Mouse (Mus musculus) intestine, postnatal 0 days (tissue): Measurements from ENCODE around the gene Sec24d. TPM values are rescaled to one million over a fixed set of nuclear protein-coding genes. Genes with fewer than 3 reads are reported as not detected.

Source experiments
- ATAC-seq: fragments of 200-750 bp; cut with Nextera tagmentation; 2 replicates; pipeline ENCODE4 v1.8.0; 2017; ENCODE audit warnings: mild to moderate bottlenecking, moderate TSS enrichment, moderate library complexity
- H3K27ac ChIP-seq: fragments of 300-500 bp; sonication (generic); 2 replicates; pipeline ENCODE4 v1.5.1; 2014; ENCODE audit warnings: mild to moderate bottlenecking, low read depth, low read length, moderate library complexity
- H3K27me3 ChIP-seq: fragments of 300-500 bp; sonication (generic); replicated peaks from 2 replicates; pipeline ENCODE4 v1.6.1; 2014; ENCODE audit warnings: low read length, mixed read lengths; ENCODE audit not compliant: control insufficient read depth, insufficient read depth
- H3K36me3 ChIP-seq: fragments of 300-500 bp; sonication (generic); 2 replicates; pipeline ENCODE4 v1.6.1; 2014; ENCODE audit warnings: mild to moderate bottlenecking, moderate library complexity; ENCODE audit not compliant: control insufficient read depth, insufficient read depth
- H3K4me1 ChIP-seq: fragments of 300-500 bp; sonication (generic); replicated peaks from 2 replicates; pipeline ENCODE4 v1.6.1; 2014; ENCODE audit warnings: antibody characterized with exemption, low read length, mixed read lengths; ENCODE audit not compliant: control insufficient read depth, insufficient read depth
- H3K4me2 ChIP-seq: fragments of 300-500 bp; sonication (generic); replicated peaks from 2 replicates; pipeline ENCODE4 v1.6.1; 2014; ENCODE audit warnings: low read depth, mild to moderate bottlenecking, moderate library complexity
- H3K4me3 ChIP-seq: fragments of 300-500 bp; sonication (generic); 2 replicates; pipeline ENCODE4 v1.5.1; 2014; ENCODE audit warnings: low read depth, low read length
- H3K9ac ChIP-seq: fragments of 300-500 bp; sonication (generic); 2 replicates; pipeline ENCODE4 v1.6.1; 2014; ENCODE audit warnings: mild to moderate bottlenecking, low read depth, low read length
- H3K9me3 ChIP-seq: fragments of 300-500 bp; sonication (generic); 2 replicates; pipeline ENCODE4 v1.6.1; 2016; ENCODE audit warnings: mixed run types; ENCODE audit not compliant: control insufficient read depth
- CTCF ChIP-seq: sonication (generic); IDR thresholded peaks from 2 replicates; pipeline ENCODE4 v1.5.1; 2016; ENCODE audit warnings: low read depth, mild to moderate bottlenecking, control low read depth, antibody characterized with exemption, moderate library complexity
- WGBS: fragments of 180-500 bp; shearing (Covaris S2); extraction: QIAGEN DNeasy Blood & Tissue Kit; methylation state at CpG from one replicate; pipeline ENCODE4 v1.1.7; 2014; 5-methylcytosine and 5-hydroxymethylcytosine counted together
- polyA plus RNA-seq: library from polyadenylated mRNA; unstranded; fragments of >200 nt; fragmentation: Nextera tagmentation; extraction: Ambion mirVana; gene quantifications from 2 replicates; pipeline ENCODE4 v1.2.1, GENCODE M21; 2015

Gene Sec24d
- polyA plus RNA-seq, 1 experiment from 2014 or later, result 210 TPM

GRCm38 (mm10) chr3:123258709-123259108 lies 8.5 kb upstream of the Sec24d start:
- no peak overlapping the region for H3K4me2 ChIP-seq
- no peak for TF ChIP-seq CTCF
- no peaks in the 10 kb centered on the region for H3K9me3 ChIP-seq
- no peak overlapping the region for H3K27ac ChIP-seq
- no peak overlapping the region for H3K9ac ChIP-seq
- ATAC-seq, result no peak
- no peaks in the 10 kb centered on the region for H3K36me3 ChIP-seq
- H3K27me3 ChIP-seq, result no peaks in the 10 kb centered on the region
- 69% methylated on average over 4 of the region's 4 CpGs for WGBS
- H3K4me3 ChIP-seq, result no peak overlapping the region
- no peaks in the 10 kb centered on the region for H3K4me1 ChIP-seq

GRCm38 (mm10) chr3:123264706-123265105 lies 2.5 kb upstream of the Sec24d start:
- H3K36me3 ChIP-seq, result peaks cover 4% of the 10 kb centered on the region
- no peaks in the 10 kb centered on the region for H3K9me3 ChIP-seq
- H3K27ac ChIP-seq, result no peak overlapping the region
- H3K9ac ChIP-seq, result no peak overlapping the region
- ATAC-seq, result no peak
- peak overlapping the region; percentile 26 for H3K4me3 ChIP-seq
- H3K27me3 ChIP-seq, result no peaks in the 10 kb centered on the region
- H3K4me1 ChIP-seq, result no peaks in the 10 kb centered on the region
- peak overlapping the region; percentile 48 for H3K4me2 ChIP-seq
- no peak for TF ChIP-seq CTCF
- 47% methylated on average over 6 of the region's 6 CpGs for WGBS

- Histone ChIP-seq H3K4me2 (peak overlapping the region; percentile 76), H3K36me3 (peaks cover 27% of the 10 kb centered on the region), H3K9me3 (no peaks in the 10 kb centered on the region), H3K4me3 (peak overlapping the region; percentile 70), H3K27me3 (no peaks in the 10 kb centered on the region), H3K9ac (peak overlapping the region; percentile 79), H3K4me1 (no peaks in the 10 kb centered on the region), H3K27ac (peak overlapping the region; percentile 96)
- ATAC-seq, result peak; percentile 61
- under 1% methylated on average over 25 of the region's 25 CpGs for WGBS
- TF ChIP-seq CTCF, result no peak
These were observed 516 bp downstream of the Sec24d start for GRCm38 (mm10) chr3:123267741-123268201.

GRCm38 (mm10) chr3:123282866-123283615 lies 15.8 kb downstream of the Sec24d start:
- Histone ChIP-seq H3K27me3 (no peaks in the 10 kb centered on the region), H3K4me2 (no peak overlapping the region), H3K27ac (peak overlapping the region; percentile 76), H3K9ac (no peak overlapping the region), H3K36me3 (peaks cover 38% of the 10 kb centered on the region), H3K4me1 (no peaks in the 10 kb centered on the region), H3K9me3 (no peaks in the 10 kb centered on the region), H3K4me3 (no peak overlapping the region)
- no peak for TF ChIP-seq CTCF
- WGBS, result 60% methylated on average over 12 of the region's 12 CpGs
- peak; percentile 96 for ATAC-seq

GRCm38 (mm10) chr3:123284284-123284683 lies 17.0 kb downstream of the Sec24d start:
- H3K4me1 ChIP-seq, result no peaks in the 10 kb centered on the region; the same call in 1 of the 2 replicates
- H3K27ac ChIP-seq, result peak overlapping the region; percentile 76; the same call in 1 of the 2 replicates
- H3K4me3 ChIP-seq, result no peak overlapping the region
- 91% methylated on average over 5 of the region's 5 CpGs for WGBS
- no peak overlapping the region for H3K4me2 ChIP-seq
- H3K9me3 ChIP-seq, result no peaks in the 10 kb centered on the region
- peaks cover 27% of the 10 kb centered on the region for H3K36me3 ChIP-seq
- H3K27me3 ChIP-seq, result no peaks in the 10 kb centered on the region
- TF ChIP-seq CTCF, result no peak
- no peak overlapping the region for H3K9ac ChIP-seq
- ATAC-seq, result no peak

- no peak overlapping the region for H3K4me3 ChIP-seq
- no peak overlapping the region for H3K27ac ChIP-seq
- no peak for ATAC-seq
- no peak for TF ChIP-seq CTCF
- no peaks in the 10 kb centered on the region; the same call in 1 of the 2 replicates for H3K4me1 ChIP-seq
- peaks cover 14% of the 10 kb centered on the region for H3K36me3 ChIP-seq
- no peak overlapping the region for H3K4me2 ChIP-seq
- no peaks in the 10 kb centered on the region for H3K9me3 ChIP-seq
- H3K9ac ChIP-seq, result no peak overlapping the region
- H3K27me3 ChIP-seq, result no peaks in the 10 kb centered on the region
These were observed 18.4 kb downstream of the Sec24d start for GRCm38 (mm10) chr3:123285649-123286048.
